Mouse (Mus musculus) kidney, adult 9 months (tissue): ENCODE measurements around the gene 1810046K07Rik.

ENCODE experiments used
- DNase-seq: peaks from one replicate; pipeline ENCODE4 v3.0.0; 2022

1810046K07Rik gene

GRCm38 (mm10) chr9:51328731-51329130 lies at the start of gene 1810046K07Rik:
1810046K07Rik (minus strand) TSS chr9:51328917.
- DNase-seq, result no peak

- no peak for DNase-seq
Observed at GRCm38 (mm10) chr9:51369560-51369959, 40.8 kb upstream of the 1810046K07Rik start.

GRCm38 (mm10) chr9:51367124-51367523 lies 38.4 kb upstream of the 1810046K07Rik start:
- DNase-seq, result no peak

- no peak for DNase-seq
Observed at GRCm38 (mm10) chr9:51364059-51364458, 35.3 kb upstream of the 1810046K07Rik start.

- DNase-seq, result no peak
Observed at GRCm38 (mm10) chr9:51353511-51353910, 24.8 kb upstream of the 1810046K07Rik start.

GRCm38 (mm10) chr9:51352896-51353295 lies 24.2 kb upstream of the 1810046K07Rik start:
- no peak for DNase-seq

- DNase-seq, result no peak
Observed at GRCm38 (mm10) chr9:51349422-51349821, 20.7 kb upstream of the 1810046K07Rik start.

- no peak for DNase-seq
Observed at GRCm38 (mm10) chr9:51345768-51346167, 17.1 kb upstream of the 1810046K07Rik start.

GRCm38 (mm10) chr9:51335294-51336010 lies 6.7 kb upstream of the 1810046K07Rik start:
- DNase-seq, result peak; percentile 77

- DNase-seq, result no peak
Observed at GRCm38 (mm10) chr9:51331449-51332238, 2.9 kb upstream of the 1810046K07Rik start.

GRCm38 (mm10) chr9:51327555-51327903 lies 1.2 kb downstream of the 1810046K07Rik start:
- no peak for DNase-seq

- no peak for DNase-seq
Observed at GRCm38 (mm10) chr9:51326619-51327554, 1.8 kb downstream of the 1810046K07Rik start.

GRCm38 (mm10) chr9:51324406-51325065 lies 4.2 kb downstream of the 1810046K07Rik start:
- DNase-seq, result no peak

GRCm38 (mm10) chr9:51320096-51320495 lies 8.6 kb downstream of the 1810046K07Rik start:
- no peak for DNase-seq

GRCm38 (mm10) chr9:51318246-51318645 lies 10.5 kb downstream of the 1810046K07Rik start:
- DNase-seq, result no peak

- DNase-seq, result no peak
Observed at GRCm38 (mm10) chr9:51317322-51317721, 11.4 kb downstream of the 1810046K07Rik start.

- DNase-seq, result no peak
Observed at GRCm38 (mm10) chr9:51315402-51316063, 13.2 kb downstream of the 1810046K07Rik start.

GRCm38 (mm10) chr9:51312554-51313317 lies 16.0 kb downstream of the 1810046K07Rik start:
- DNase-seq, result peak; percentile 4

- no peak for DNase-seq
Observed at GRCm38 (mm10) chr9:51310515-51310914, 18.2 kb downstream of the 1810046K07Rik start.

GRCm38 (mm10) chr9:51306351-51306750 lies 22.4 kb downstream of the 1810046K07Rik start:
- DNase-seq, result no peak

GRCm38 (mm10) chr9:51305146-51305545 lies 23.6 kb downstream of the 1810046K07Rik start:
- no peak for DNase-seq
